Mouse (Mus musculus) monocyte, adult 59 days (primary cell): ENCODE data around the gene Mylk. TPM values are rescaled to one million over a fixed set of nuclear protein-coding genes. Genes with fewer than 3 reads are reported as not detected.

Experiments used
- total RNA-seq, 2 experiments: library from RNA; stranded (reverse); gene quantifications; one replicate each; pipeline ENCODE4 v1.2.4; 2023

Gene Mylk
- 1 to 10 TPM in 1 of 2 experiments, under 1 TPM in 1; 0.30 to 1.0 TPM for total RNA-seq

DNA sequence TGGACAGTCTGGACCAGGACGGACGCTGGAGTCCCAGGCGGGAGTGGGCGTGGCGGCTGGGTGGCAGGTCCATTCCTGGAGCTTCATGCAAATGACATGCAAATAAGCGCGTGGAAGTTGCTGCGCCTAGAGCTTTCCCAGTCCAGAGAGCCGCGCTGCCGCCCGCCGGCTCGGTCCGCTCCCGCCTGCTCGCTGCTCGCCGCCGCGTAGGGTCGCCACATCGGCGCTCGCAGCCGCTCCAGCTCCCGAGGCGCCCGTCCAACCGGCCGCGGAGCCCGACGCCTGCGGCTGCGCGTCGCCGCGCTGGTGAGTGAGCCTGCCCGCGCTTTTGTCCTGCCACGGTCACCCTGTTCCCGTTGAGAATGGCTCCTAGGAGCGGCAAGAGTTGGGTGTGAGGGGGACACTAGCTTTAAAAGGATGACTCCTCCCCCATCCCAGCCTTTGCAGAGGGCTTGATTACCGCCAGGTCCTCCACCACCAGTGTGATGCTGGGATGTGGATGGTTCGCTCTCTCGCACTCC lies at the start of gene Mylk:
Mylk (plus strand) TSS at position 146 of the 521 bp plus-strand sequence.

DNA sequence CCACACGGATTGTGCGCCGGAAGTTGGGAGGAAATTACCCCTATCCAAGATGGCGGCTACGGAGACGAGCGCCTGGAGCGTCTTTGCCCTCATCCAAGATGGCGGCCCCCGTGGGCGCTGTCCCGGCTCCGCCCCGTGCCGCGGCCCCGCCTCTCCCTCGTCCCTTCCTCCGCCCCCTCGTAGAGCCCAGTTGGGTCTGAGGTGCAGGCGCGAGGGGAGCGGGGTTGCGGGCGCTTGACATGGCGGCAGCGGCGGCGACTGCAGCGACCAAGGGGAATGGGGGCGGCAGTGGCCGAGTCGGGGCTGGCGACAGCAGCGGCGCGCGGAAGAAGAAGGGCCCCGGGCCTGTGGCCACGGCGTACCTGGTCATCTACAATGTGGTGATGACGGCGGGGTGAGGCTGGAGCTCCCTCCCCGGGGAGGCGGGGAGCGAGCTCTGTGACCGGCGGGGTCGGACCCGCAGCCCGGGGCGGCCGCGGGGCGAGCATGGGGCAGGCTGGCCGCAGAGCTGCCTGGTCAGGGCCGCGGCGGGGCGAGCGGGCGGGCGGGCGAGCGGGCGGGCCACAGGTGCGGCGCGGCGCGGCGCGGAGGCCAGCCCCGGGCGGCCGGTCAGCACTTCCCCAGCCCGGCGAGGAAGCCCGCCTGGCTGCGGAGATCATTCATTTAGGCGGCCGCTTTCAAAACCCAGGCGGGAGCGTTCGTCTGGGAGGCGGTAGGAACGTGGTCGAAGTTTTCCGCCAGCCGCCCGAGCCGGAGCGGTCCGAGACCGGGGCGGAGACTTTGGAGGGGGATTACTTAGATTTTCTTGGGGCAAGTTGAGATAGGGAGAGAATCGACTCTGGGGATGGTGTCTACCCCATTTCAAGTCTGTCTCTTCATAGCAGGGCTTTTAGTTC lies 277.5 kb downstream of the Mylk start, which contains the start of gene Hacd2:
Hacd2 (plus strand) TSS at position 187 of the 896 bp plus-strand sequence.

Other genes with a start within 250 kb of the Mylk start
- gene Kalrn, start 171.7 kb upstream of the Mylk start, total RNA-seq = 1 to 10 TPM; 1.7 to 2.4 TPM
- not detected for gene Ropn1, start 95.3 kb upstream of the Mylk start, total RNA-seq
- gene Ccdc14, start 54.6 kb upstream of the Mylk start, total RNA-seq = 1 to 10 TPM in 1 of 2 experiments, under 1 TPM in 1; 1.00 to 2.3 TPM